Mouse (Mus musculus) effector memory CD4-positive, alpha-beta T cell, adult 5 months (primary cell): ENCODE measurements around the gene Jade2. TPM values are rescaled to one million over a fixed set of nuclear protein-coding genes. Genes with fewer than 3 reads are reported as not detected.

Experiments
- polyA plus RNA-seq: library from polyadenylated mRNA; unstranded; fragments of 100-300 nt; shearing (Covaris generic); gene quantifications from one replicate; pipeline ENCODE4 v1.2.1, GENCODE M21; 2017

Gene Jade2
- polyA plus RNA-seq: 7.7 TPM

GRCm38 (mm10) chr11:51857081-51857671 is at the start of gene Jade2:
TSS of gene Jade2 (minus strand) at chr11:51857653.

Other genes with a start within 250 kb of the Jade2 start
- gene Nhp2, start 237.9 kb downstream of the Jade2 start, polyA plus RNA-seq: 51.1 TPM
- 67.4 TPM for gene Rmnd5b, start 221.8 kb downstream of the Jade2 start, polyA plus RNA-seq
- gene N4bp3, start 206.8 kb downstream of the Jade2 start, polyA plus RNA-seq: 8.2 TPM
- 0.50 TPM for gene D930048N14Rik, start 206.7 kb downstream of the Jade2 start, polyA plus RNA-seq
- gene 0610009B22Rik, start 168.8 kb downstream of the Jade2 start, polyA plus RNA-seq: 5.4 TPM
- 33.1 TPM for gene Sec24a, start 94.0 kb downstream of the Jade2 start, polyA plus RNA-seq
- gene Sar1b, start 94.0 kb downstream of the Jade2 start, polyA plus RNA-seq: 73.8 TPM
- gene Cdkn2aipnl, start 110.0 kb upstream of the Jade2 start, polyA plus RNA-seq: 78.8 TPM
- gene Ube2b, start 143.1 kb upstream of the Jade2 start, polyA plus RNA-seq: 457 TPM
- 4.4 TPM for gene Cdkl3, start 146.6 kb upstream of the Jade2 start, polyA plus RNA-seq
- 150 TPM for gene Ppp2ca, start 241.0 kb upstream of the Jade2 start, polyA plus RNA-seq